Comparison of ENCODE assay signal across 16 mouse cellular contexts in the genomic region with DNA sequence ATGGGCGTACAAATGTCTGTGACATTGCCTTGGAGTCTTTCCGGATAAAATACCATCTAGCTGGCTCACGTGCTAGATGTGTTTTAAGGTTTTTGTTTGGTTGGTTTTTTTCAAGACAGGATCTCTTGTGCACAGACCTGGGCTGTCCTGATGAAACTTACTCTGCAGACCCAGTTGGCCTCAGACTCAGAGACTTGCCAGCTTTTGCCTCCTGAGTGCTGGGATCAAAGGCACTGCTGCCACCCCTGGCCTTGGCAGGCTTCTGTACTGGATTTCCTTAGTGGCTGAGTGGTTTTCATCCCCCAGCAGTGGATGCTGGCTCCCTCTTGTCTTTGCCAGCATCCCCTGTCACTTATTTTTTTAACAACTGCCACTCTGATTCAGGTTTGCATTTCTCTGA. TPM values are rescaled to one million over a fixed set of nuclear protein-coding genes. Genes with fewer than 3 reads are reported as not detected.
DNase-seq lines count a peak whose midpoint lies in the region; ATAC-seq and TF ChIP-seq lines count a peak whose summit lies in the region.
"Had no signal": no experiment of that assay in that cellular context is flagged by ENCODE, and none has a peak within 500 bp of the region (broad histone marks: within the 10 kb centered on the region; RNA-seq: fewer than 3 reads in every experiment).

No protein-coding gene starts in this region.

- 0 out of 2 replicates have a peak, but pooled peaks cover 3% of the 10 kb centered on the region for H3K36me3 ChIP-seq in heart, embryonic 11.5 days (ENCODE audit: control insufficient read depth, insufficient read depth, low read length)
- H3K36me3 ChIP-seq in kidney, postnatal 0 days (ENCODE audit: insufficient read depth, low read length): no peaks in the 10 kb centered on the region
- no peaks in the 10 kb centered on the region for H3K36me3 ChIP-seq in stomach, embryonic 16.5 days (ENCODE audit: control insufficient read depth, insufficient read depth, low read length)
- H3K36me3 ChIP-seq in stomach, postnatal 0 days (ENCODE audit: control insufficient read depth, insufficient read depth, low read length): no peaks in the 10 kb centered on the region
- no peaks in the 10 kb centered on the region for H3K36me3 ChIP-seq in neural tube, embryonic 15.5 days

- H3K9ac ChIP-seq in heart, embryonic 11.5 days (ENCODE audit: low read depth, low read length): no peak overlapping the region
- 0 out of 2 replicates have a peak overlapping the region, but pooled peaks have one; percentile 23 for H3K9ac ChIP-seq in kidney, postnatal 0 days (ENCODE audit: low read depth, low read length)
- no peak overlapping the region for H3K9ac ChIP-seq in stomach, embryonic 16.5 days (ENCODE audit: low read length)
- H3K9ac ChIP-seq in stomach, postnatal 0 days (ENCODE audit: low read length): no peak overlapping the region
- no peak overlapping the region for H3K9ac ChIP-seq in neural tube, embryonic 15.5 days (replicated peaks)
- H3K9ac ChIP-seq: embryonic facial prominence, embryonic 12.5 days had no signal

- WGBS in heart, embryonic 11.5 days (ENCODE audit: insufficient replicate concordance): 69% methylated on average over 3 of the region's 3 CpGs
- WGBS in kidney, postnatal 0 days: 60% methylated on average over 3 of the region's 3 CpGs
- WGBS in stomach, embryonic 16.5 days: 79% methylated on average over 3 of the region's 3 CpGs
- 88% methylated on average over 3 of the region's 3 CpGs for WGBS in stomach, postnatal 0 days
- WGBS in neural tube, embryonic 15.5 days: 86% methylated on average over 3 of the region's 3 CpGs

- intact Hi-C loops in heart, postnatal 36 days (cut with DNase I): no loop called here

- H3K9me3 ChIP-seq in heart, embryonic 11.5 days (replicated peaks; ENCODE audit: control insufficient read depth, low read length): no peaks in the 10 kb centered on the region
- H3K9me3 ChIP-seq in kidney, postnatal 0 days (replicated peaks; ENCODE audit: low read length): no peaks in the 10 kb centered on the region
- no peaks in the 10 kb centered on the region for H3K9me3 ChIP-seq in stomach, embryonic 16.5 days (replicated peaks; ENCODE audit: control insufficient read depth, low read length)
- no peaks in the 10 kb centered on the region for H3K9me3 ChIP-seq in stomach, postnatal 0 days (ENCODE audit: control insufficient read depth, low read length)
- no peaks in the 10 kb centered on the region for H3K9me3 ChIP-seq in neural tube, embryonic 15.5 days (replicated peaks)
- H3K9me3 ChIP-seq: embryonic facial prominence, embryonic 12.5 days had no signal

- DNase-seq in heart, postnatal 36 days: no peak
- DNase-seq in kidney, postnatal 0 days (ENCODE audit: low spot score): no peak
- no peak for DNase-seq in kidney, postnatal 14 days
- DNase-seq in stomach, postnatal 0 days (ENCODE audit: low spot score): no peak
- DNase-seq in urinary bladder, adult 2 months (ENCODE audit: low spot score): no peak
- DNase-seq: cerebellum, postnatal 25 days; kidney, postnatal 10 days; left cerebral cortex, postnatal 4 days; lung, postnatal 10 days; midbrain, embryonic 14.5 days; right cerebral cortex, postnatal 25 days had no signal

- no peak overlapping the region for H3K4me2 ChIP-seq in heart, embryonic 11.5 days
- no peak overlapping the region for H3K4me2 ChIP-seq in kidney, postnatal 0 days (ENCODE audit: low read length)
- no peak overlapping the region for H3K4me2 ChIP-seq in stomach, embryonic 16.5 days (ENCODE audit: low read depth, low read length)
- no peak overlapping the region for H3K4me2 ChIP-seq in stomach, postnatal 0 days (replicated peaks; ENCODE audit: low read depth)
- no peak overlapping the region for H3K4me2 ChIP-seq in neural tube, embryonic 15.5 days
- H3K4me2 ChIP-seq: embryonic facial prominence, embryonic 12.5 days had no signal

- TF ChIP-seq EP300 in stomach, postnatal 0 days (optimal IDR thresholded peaks at IDR 0.05): no peak

- no peak for ATAC-seq in heart, embryonic 11.5 days (replicated peaks; ENCODE audit: insufficient number of reproducible peaks, low FRiP score, low TSS enrichment)
- no peak for ATAC-seq in kidney, postnatal 0 days (replicated peaks; ENCODE audit: low FRiP score, low read depth)
- no peak for ATAC-seq in stomach, embryonic 16.5 days (ENCODE audit: insufficient read depth, low FRiP score)
- ATAC-seq in stomach, postnatal 0 days (ENCODE audit: low FRiP score, low TSS enrichment): no peak
- no peak for ATAC-seq in neural tube, embryonic 15.5 days (ENCODE audit: low FRiP score)

- peak overlapping the region; percentile 80 for H3K27ac ChIP-seq in heart, embryonic 11.5 days (ENCODE audit: low read depth, low read length)
- H3K27ac ChIP-seq in kidney, postnatal 0 days: peak overlapping the region; percentile 66; the same call in 1 of the 2 replicates
- H3K27ac ChIP-seq in stomach, embryonic 16.5 days (ENCODE audit: low read length): 0 out of 2 replicates have a peak overlapping the region, but pooled peaks have one; percentile 27
- H3K27ac ChIP-seq in stomach, postnatal 0 days (replicated peaks): no peak overlapping the region
- H3K27ac ChIP-seq in neural tube, embryonic 15.5 days (replicated peaks): peak overlapping the region; percentile 45
- H3K27ac ChIP-seq: embryonic facial prominence, embryonic 12.5 days had no signal

- H3K27me3 ChIP-seq in heart, embryonic 11.5 days (ENCODE audit: control insufficient read depth, insufficient read depth, low read length): no peaks in the 10 kb centered on the region
- no peaks in the 10 kb centered on the region for H3K27me3 ChIP-seq in kidney, postnatal 0 days (ENCODE audit: insufficient read depth, low read length)
- H3K27me3 ChIP-seq in stomach, embryonic 16.5 days (ENCODE audit: control insufficient read depth, insufficient read depth, low read length): no peaks in the 10 kb centered on the region
- no peaks in the 10 kb centered on the region for H3K27me3 ChIP-seq in stomach, postnatal 0 days (ENCODE audit: control insufficient read depth, insufficient read depth, low read length)
- H3K27me3 ChIP-seq in neural tube, embryonic 15.5 days (replicated peaks): no peaks in the 10 kb centered on the region
- H3K27me3 ChIP-seq: CH12.LX; embryonic facial prominence, embryonic 12.5 days had no signal

- no peak overlapping the region for H3K4me3 ChIP-seq in heart, embryonic 11.5 days (ENCODE audit: low read depth, low read length)
- no peak overlapping the region for H3K4me3 ChIP-seq in kidney, postnatal 0 days (replicated peaks; ENCODE audit: low read depth, low read length)
- H3K4me3 ChIP-seq in stomach, embryonic 16.5 days (replicated peaks; ENCODE audit: low read length): no peak overlapping the region
- H3K4me3 ChIP-seq in stomach, postnatal 0 days (ENCODE audit: low read depth, low read length): no peak overlapping the region
- no peak overlapping the region for H3K4me3 ChIP-seq in neural tube, embryonic 15.5 days (replicated peaks)
- H3K4me3 ChIP-seq: embryonic facial prominence, embryonic 12.5 days had no signal

- TF ChIP-seq CTCF in kidney, postnatal 0 days (IDR thresholded peaks at IDR 0.05; ENCODE audit: low read depth): no peak
- TF ChIP-seq CTCF in stomach, postnatal 0 days (IDR thresholded peaks at IDR 0.05; ENCODE audit: low read depth): no peak

- H3K4me1 ChIP-seq in heart, embryonic 11.5 days (ENCODE audit: control insufficient read depth, insufficient read depth, low read length): peaks cover 25% of the 10 kb centered on the region
- H3K4me1 ChIP-seq in kidney, postnatal 0 days (replicated peaks; ENCODE audit: insufficient read depth, low read length): peaks cover 19% of the 10 kb centered on the region; the same call in 1 of the 2 replicates
- peaks cover 11% of the 10 kb centered on the region for H3K4me1 ChIP-seq in stomach, embryonic 16.5 days (ENCODE audit: control insufficient read depth, insufficient read depth, low read length)
- H3K4me1 ChIP-seq in stomach, postnatal 0 days (replicated peaks; ENCODE audit: control insufficient read depth, insufficient read depth): 0 out of 2 replicates have a peak, but pooled peaks cover 3% of the 10 kb centered on the region
- peaks cover 37% of the 10 kb centered on the region for H3K4me1 ChIP-seq in neural tube, embryonic 15.5 days

RNA-seq across cellular contexts. Expression of gene Tmem94, which starts 3.7 kb away (rescaled TPM):
- 22.9 and 25.1 TPM in 2 replicates for polyA plus RNA-seq in heart, embryonic 11.5 days (2014; fragmentation: Nextera tagmentation; extraction: Ambion mirVana)
- total RNA-seq in heart, postnatal 36 days (2021): 100 to 1,000 TPM in 1 of 2 experiments, 10 to 100 TPM in 1; 92.3 to 101 TPM
- 19.6 TPM in 2 replicates for polyA plus RNA-seq in kidney, postnatal 0 days (2015; fragmentation: Nextera tagmentation; extraction: Ambion mirVana)
- polyA plus RNA-seq in stomach, embryonic 16.5 days (2015; fragmentation: Nextera tagmentation; extraction: Ambion mirVana): 21.4 and 23.1 TPM in 2 replicates
- polyA plus RNA-seq in stomach, postnatal 0 days (2015; fragmentation: Nextera tagmentation; extraction: Ambion mirVana): 8.2 and 10.0 TPM in 2 replicates
- 20.3 and 21.2 TPM in 2 replicates for polyA plus RNA-seq in neural tube, embryonic 15.5 days (2015; fragmentation: Nextera tagmentation; extraction: Ambion mirVana)
- 20.8 and 25.9 TPM in 2 replicates for polyA plus RNA-seq in urinary bladder, adult 2 months (2012; rRNA removed)

RNA-seq across cellular contexts. Expression of gene Caskin2, which starts 44.5 kb away (rescaled TPM):
- 17.4 and 18.1 TPM in 2 replicates for polyA plus RNA-seq in heart, embryonic 11.5 days (2014; fragmentation: Nextera tagmentation; extraction: Ambion mirVana)
- 10 to 100 TPM; 48.6 to 50.6 TPM for total RNA-seq in heart, postnatal 36 days (2021)
- polyA plus RNA-seq in kidney, postnatal 0 days (2015; fragmentation: Nextera tagmentation; extraction: Ambion mirVana): 14.2 and 14.4 TPM in 2 replicates
- polyA plus RNA-seq in stomach, embryonic 16.5 days (2015; fragmentation: Nextera tagmentation; extraction: Ambion mirVana): 14.9 and 16.8 TPM in 2 replicates
- 6.6 and 8.6 TPM in 2 replicates for polyA plus RNA-seq in stomach, postnatal 0 days (2015; fragmentation: Nextera tagmentation; extraction: Ambion mirVana)
- polyA plus RNA-seq in neural tube, embryonic 15.5 days (2015; fragmentation: Nextera tagmentation; extraction: Ambion mirVana): 9.8 and 10.2 TPM in 2 replicates
- polyA plus RNA-seq in urinary bladder, adult 2 months (2012; rRNA removed): 20.6 and 25.2 TPM in 2 replicates

RNA-seq across cellular contexts. Expression of gene Tsen54, which starts 45.6 kb away (rescaled TPM):
- polyA plus RNA-seq in heart, embryonic 11.5 days (2014; fragmentation: Nextera tagmentation; extraction: Ambion mirVana): 20.8 TPM in 2 replicates
- 1 to 10 TPM; 8.7 to 9.7 TPM for total RNA-seq in heart, postnatal 36 days (2021)
- polyA plus RNA-seq in kidney, postnatal 0 days (2015; fragmentation: Nextera tagmentation; extraction: Ambion mirVana): 34.7 and 36.2 TPM in 2 replicates
- polyA plus RNA-seq in stomach, embryonic 16.5 days (2015; fragmentation: Nextera tagmentation; extraction: Ambion mirVana): 26.4 and 28.1 TPM in 2 replicates
- 18.8 and 20.1 TPM in 2 replicates for polyA plus RNA-seq in stomach, postnatal 0 days (2015; fragmentation: Nextera tagmentation; extraction: Ambion mirVana)
- polyA plus RNA-seq in neural tube, embryonic 15.5 days (2015; fragmentation: Nextera tagmentation; extraction: Ambion mirVana): 22.0 and 23.7 TPM in 2 replicates
- 18.7 and 21.4 TPM in 2 replicates for polyA plus RNA-seq in urinary bladder, adult 2 months (2012; rRNA removed)

RNA-seq across cellular contexts. Expression of gene Llgl2, which starts 55.0 kb away (rescaled TPM):
- 21.5 and 22.4 TPM in 2 replicates for polyA plus RNA-seq in heart, embryonic 11.5 days (2014; fragmentation: Nextera tagmentation; extraction: Ambion mirVana)
- 10 to 100 TPM; 18.7 to 21.2 TPM for total RNA-seq in heart, postnatal 36 days (2021)
- polyA plus RNA-seq in kidney, postnatal 0 days (2015; fragmentation: Nextera tagmentation; extraction: Ambion mirVana): 54.5 and 61.2 TPM in 2 replicates
- polyA plus RNA-seq in stomach, embryonic 16.5 days (2015; fragmentation: Nextera tagmentation; extraction: Ambion mirVana): 65.6 and 75.3 TPM in 2 replicates
- polyA plus RNA-seq in stomach, postnatal 0 days (2015; fragmentation: Nextera tagmentation; extraction: Ambion mirVana): 58.4 and 63.5 TPM in 2 replicates
- polyA plus RNA-seq in neural tube, embryonic 15.5 days (2015; fragmentation: Nextera tagmentation; extraction: Ambion mirVana): 0.97 and 8.8 TPM in 2 replicates
- polyA plus RNA-seq in urinary bladder, adult 2 months (2012; rRNA removed): 42.4 and 54.0 TPM in 2 replicates
